15 mouse cellular contexts compared by ENCODE assay signal in the genomic region with DNA sequence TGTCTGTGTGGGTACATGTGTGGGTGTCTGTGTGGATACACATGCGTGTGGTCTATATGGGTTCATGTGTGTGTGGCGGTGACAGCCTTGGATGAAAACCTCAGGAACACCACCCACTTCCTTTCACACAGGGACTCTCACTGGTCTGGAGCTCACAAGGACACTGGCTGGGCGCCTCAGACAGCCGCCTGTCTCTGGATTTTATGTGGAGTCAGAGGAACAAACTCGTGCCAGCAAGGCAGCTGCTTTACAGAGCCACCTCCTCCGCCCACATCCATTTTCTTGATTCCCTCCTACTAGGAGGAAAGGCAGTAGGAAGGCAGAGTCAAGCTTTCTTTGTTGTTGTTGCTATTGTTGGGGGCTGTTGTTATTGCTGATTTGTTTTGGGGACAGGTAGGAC. TPM values are rescaled to one million over a fixed set of nuclear protein-coding genes. Genes with fewer than 3 reads are reported as not detected.
DNase-seq lines count a peak whose midpoint lies in the region; ATAC-seq and TF ChIP-seq lines count a peak whose summit lies in the region.
"Had no signal": no experiment of that assay in that cellular context is flagged by ENCODE, and none has a peak within 500 bp of the region (broad histone marks: within the 10 kb centered on the region; RNA-seq: fewer than 3 reads in every experiment).

No protein-coding gene starts in this region.

- 52% methylated on average over 6 of the region's 6 CpGs for WGBS in cerebellum, adult 2 months
- WGBS in kidney, adult 2 months, result 45% methylated on average over 6 of the region's 6 CpGs
- 58% methylated on average over 6 of the region's 6 CpGs for WGBS in kidney, embryonic 16.5 days

- no peak overlapping the region for H3K4me2 ChIP-seq in kidney, embryonic 16.5 days (replicated peaks; ENCODE audit: low read depth, low read length)
- H3K4me2 ChIP-seq: heart, embryonic 13.5 days; liver, embryonic 13.5 days had no signal

- no peak overlapping the region for H3K9ac ChIP-seq in kidney, embryonic 16.5 days (replicated peaks; ENCODE audit: low read length)
- H3K9ac ChIP-seq: heart, embryonic 13.5 days; liver, embryonic 13.5 days had no signal

- no peaks in the 10 kb centered on the region for H3K9me3 ChIP-seq in kidney, embryonic 16.5 days (ENCODE audit: low read length)
- H3K9me3 ChIP-seq: heart, embryonic 13.5 days; liver, embryonic 13.5 days; midbrain, embryonic 10.5 days had no signal

- no peaks in the 10 kb centered on the region; the same call in 1 of the 2 replicates for H3K27me3 ChIP-seq in cerebellum, adult 2 months (ENCODE audit: control insufficient read depth, insufficient read depth, low read length)
- no peaks in the 10 kb centered on the region for H3K27me3 ChIP-seq in kidney, adult 2 months (replicated peaks; ENCODE audit: control insufficient read depth, insufficient read depth, low read length)
- no peaks in the 10 kb centered on the region for H3K27me3 ChIP-seq in kidney, embryonic 16.5 days (ENCODE audit: insufficient read depth, low read length)

- TF ChIP-seq POLR2A in cerebellum, adult 2 months (IDR thresholded peaks at IDR 0.05; ENCODE audit: borderline replicate concordance, insufficient read depth, low read length), result no peak
- no peak for TF ChIP-seq POLR2A in kidney, adult 2 months (IDR thresholded peaks at IDR 0.05; ENCODE audit: low read depth, low read length)

- TF ChIP-seq CTCF in cerebellum, adult 2 months (IDR thresholded peaks at IDR 0.05; ENCODE audit: borderline replicate concordance, insufficient read depth, low read depth, low read length), result no peak
- no peak for TF ChIP-seq CTCF in kidney, adult 2 months (conservative IDR thresholded peaks at IDR 0.05; ENCODE audit: insufficient read depth, insufficient read length, low read depth, low read length)

- H3K4me1 ChIP-seq in cerebellum, adult 2 months (ENCODE audit: control insufficient read depth, insufficient read depth, low read length), result no peaks in the 10 kb centered on the region
- no peaks in the 10 kb centered on the region for H3K4me1 ChIP-seq in kidney, adult 2 months (ENCODE audit: control insufficient read depth, insufficient read depth, low read length)
- no peaks in the 10 kb centered on the region for H3K4me1 ChIP-seq in kidney, embryonic 16.5 days (ENCODE audit: insufficient read depth, low read length)
- H3K4me1 ChIP-seq: heart, embryonic 13.5 days; midbrain, embryonic 10.5 days had no signal

- no peak for ATAC-seq in kidney, embryonic 16.5 days (ENCODE audit: low FRiP score, low TSS enrichment)
- ATAC-seq: forebrain, embryonic 14.5 days; intestine, embryonic 16.5 days had no signal

- no peak overlapping the region for H3K27ac ChIP-seq in cerebellum, adult 2 months (ENCODE audit: insufficient read depth, low read length)
- no peak overlapping the region for H3K27ac ChIP-seq in kidney, adult 2 months (ENCODE audit: insufficient read depth, low read depth, low read length)
- H3K27ac ChIP-seq in kidney, embryonic 16.5 days (ENCODE audit: low read length), result no peak overlapping the region
- H3K27ac ChIP-seq: heart, embryonic 13.5 days; liver, embryonic 13.5 days; midbrain, embryonic 10.5 days had no signal

- no peak overlapping the region for H3K4me3 ChIP-seq in cerebellum, adult 2 months (replicated peaks; ENCODE audit: insufficient read depth, low read depth, low read length)
- H3K4me3 ChIP-seq in kidney, adult 2 months (ENCODE audit: insufficient read depth, low read depth, low read length), result no peak overlapping the region
- H3K4me3 ChIP-seq in kidney, embryonic 16.5 days (ENCODE audit: low read length), result no peak overlapping the region
- H3K4me3 ChIP-seq: heart, embryonic 13.5 days; liver, embryonic 13.5 days; midbrain, embryonic 10.5 days had no signal

- peak; percentile 8 to 18 for DNase-seq in cerebellum, postnatal 14 days
- no peak for DNase-seq in cerebellum, adult 2 months
- DNase-seq in kidney, adult 2 months, result peak; percentile 1
- DNase-seq in right cerebral cortex, adult 18-20 months, result peak; percentile 39
- no peak for DNase-seq in right cerebral cortex, postnatal 14 days
- peak; percentile 16 for DNase-seq in right cerebral cortex, postnatal 25 days
- DNase-seq in urinary bladder, postnatal 10 days (ENCODE audit: low spot score), result no peak
- DNase-seq: cerebellum, adult 8-10 months; liver, embryonic 13.5 days; thymus, adult 2 months had no signal

- H3K36me3 ChIP-seq in kidney, adult 2 months (ENCODE audit: control insufficient read depth, insufficient read depth, low read length), result no peaks in the 10 kb centered on the region
- no peaks in the 10 kb centered on the region for H3K36me3 ChIP-seq in kidney, embryonic 16.5 days (ENCODE audit: insufficient read depth, low read length)
- H3K36me3 ChIP-seq: heart, embryonic 13.5 days; liver, embryonic 13.5 days; midbrain, embryonic 10.5 days had no signal

RNA-seq across cellular contexts. Expression of gene Kdm8, which starts 45.8 kb away (rescaled TPM):
- 8.2 and 9.2 TPM in 2 replicates for polyA plus RNA-seq in cerebellum, adult 2 months (2012; rRNA removed)
- 3.2 and 3.3 TPM in 2 replicates for polyA plus RNA-seq in kidney, adult 2 months (2012; rRNA removed)
- 13.3 and 14.1 TPM in 2 replicates for polyA plus RNA-seq in kidney, embryonic 16.5 days (2015; fragmentation: Nextera tagmentation; extraction: Ambion mirVana)

Comparison
In these comparisons a context has a peak if more than half of its experiments do, and no peak if none do; other contexts are left out.
1. DNase-seq: peak in cerebellum, postnatal 14 days (2 of 2), kidney, adult 2 months (single experiment), right cerebral cortex, adult 18-20 months (single experiment) and right cerebral cortex, postnatal 25 days (single experiment); none in cerebellum, adult 2 months (0 of 2), right cerebral cortex, postnatal 14 days (single experiment) and urinary bladder, postnatal 10 days (single experiment).